Mouse (Mus musculus): ENCODE measurements around the gene Mrpl43. TPM values are rescaled to one million over a fixed set of nuclear protein-coding genes. Genes with fewer than 3 reads are reported as not detected.

Gene Mrpl43
- polyA plus RNA-seq, 1 experiment from 2014 or later = 60.2 TPM

DNA sequence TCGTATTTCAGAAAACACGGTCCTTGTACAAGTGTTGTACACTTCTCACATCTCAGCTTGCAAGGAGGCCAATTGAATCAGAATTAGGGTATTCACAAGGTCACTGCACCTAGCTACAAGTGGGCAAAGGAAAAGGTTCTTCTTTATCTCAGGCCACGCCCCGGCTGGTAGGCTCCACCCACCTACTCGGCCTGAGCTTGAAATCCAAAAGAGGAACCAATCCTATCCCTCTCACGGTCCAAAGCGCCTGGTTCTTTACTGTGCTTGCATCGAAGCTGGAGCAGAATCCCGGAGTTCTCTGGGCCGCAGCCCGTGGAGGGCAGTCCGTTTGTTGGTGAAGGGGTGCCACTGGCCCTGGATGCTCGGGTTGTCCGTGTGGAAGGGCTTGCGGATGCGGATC, 798 bp downstream of the Mrpl43 start, which contains the start of gene Twnk:
TSS of gene Twnk (plus strand) at position 220 of the 400 bp plus-strand sequence.
- H3K9ac ChIP-seq = peak within 1 kb of the TSS; percentile 85
- H3K4me2 ChIP-seq = peak within 1 kb of the TSS; percentile 88
- H3K9me3 ChIP-seq (replicated peaks) = no peaks in the 10 kb centered on the region
- peak within 1 kb of the TSS; percentile 87 for H3K27ac ChIP-seq
- H3K4me1 ChIP-seq (replicated peaks) = peaks cover 34% of the 10 kb centered on the region
- 9% methylated on average over 16 of the region's 16 CpGs for WGBS
- H3K4me3 ChIP-seq = peak within 1 kb of the TSS; percentile 97
- 0 out of 2 replicates have a peak, but pooled peaks have one; percentile 0 for ATAC-seq (replicated peaks; ENCODE audit: insufficient number of reproducible peaks, insufficient read depth, low FRiP score, low read depth)
- peaks cover 21% of the 10 kb centered on the region for H3K36me3 ChIP-seq
- no peaks in the 10 kb centered on the region for H3K27me3 ChIP-seq

DNA sequence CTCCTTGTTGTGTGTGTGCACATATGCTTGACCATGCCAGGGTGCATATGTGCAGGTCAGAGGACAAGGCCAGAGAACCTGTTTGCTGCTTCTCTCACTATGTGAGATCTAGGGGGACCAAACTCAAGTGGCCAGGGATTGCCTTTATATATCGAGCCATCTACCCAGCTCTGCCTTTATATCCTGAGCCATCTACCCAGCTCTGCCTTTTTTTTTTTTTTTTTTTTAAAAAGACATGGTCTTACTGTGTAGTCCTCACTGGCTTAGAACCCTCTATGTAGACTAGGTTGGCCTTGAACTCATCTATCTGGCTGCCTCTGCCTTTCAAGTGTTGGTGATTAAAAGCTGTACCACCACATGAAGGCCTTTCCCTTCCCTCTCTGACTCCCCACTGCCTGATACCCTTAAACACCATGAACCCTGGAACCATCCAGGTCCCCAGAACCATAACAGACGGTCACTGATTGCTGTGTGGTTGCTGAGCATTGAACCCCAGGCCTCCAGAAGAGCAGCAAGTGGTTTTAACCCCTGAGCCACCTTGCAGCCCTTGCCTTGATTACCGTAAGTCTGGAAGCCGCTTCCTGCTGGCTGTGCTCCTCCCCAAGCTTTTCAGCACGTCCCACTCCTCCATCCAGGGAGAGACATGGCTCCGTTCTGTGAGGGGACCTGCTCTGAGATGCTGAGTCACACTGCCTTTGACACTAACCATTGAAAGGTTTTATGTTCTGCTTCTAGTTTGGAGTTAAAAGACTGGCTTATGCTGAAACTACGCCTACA, 2.3 kb downstream of the Mrpl43 start:
- WGBS = 86% methylated on average over 7 of the region's 7 CpGs
- peaks cover 31% of the 10 kb centered on the region for H3K4me1 ChIP-seq (replicated peaks)
- H3K27ac ChIP-seq = no peak overlapping the region
- no peak overlapping the region for H3K4me2 ChIP-seq
- no peaks in the 10 kb centered on the region for H3K27me3 ChIP-seq
- no peak overlapping the region for H3K9ac ChIP-seq
- ATAC-seq (replicated peaks; ENCODE audit: insufficient number of reproducible peaks, insufficient read depth, low FRiP score, low read depth) = no peak
- H3K36me3 ChIP-seq = peaks cover 13% of the 10 kb centered on the region; the same call in 1 of the 2 replicates
- H3K4me3 ChIP-seq = no peak overlapping the region
- no peaks in the 10 kb centered on the region for H3K9me3 ChIP-seq (replicated peaks)

DNA sequence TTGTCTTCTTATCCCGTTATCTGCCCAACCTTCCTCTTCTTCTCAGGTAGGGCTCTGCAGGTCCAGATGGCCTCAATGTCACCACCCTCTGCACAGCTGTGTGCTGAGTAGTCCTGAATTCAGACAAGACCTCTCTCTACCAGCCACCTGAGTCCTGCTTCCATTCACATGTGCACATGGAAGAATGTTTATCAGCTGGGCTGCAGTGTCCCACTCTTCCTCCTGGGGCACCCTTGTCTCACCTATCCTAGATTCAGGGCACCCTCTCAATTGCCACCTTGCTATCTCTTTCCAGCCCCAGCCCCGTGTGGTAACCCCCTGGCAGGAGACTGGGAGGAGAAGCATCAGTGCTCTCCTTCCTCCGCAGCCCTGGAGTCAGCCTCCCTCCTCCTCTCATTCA, 3.9 kb downstream of the Mrpl43 start:
- no peak overlapping the region for H3K9ac ChIP-seq
- H3K4me2 ChIP-seq = no peak overlapping the region
- 61% methylated on average over 3 of the region's 3 CpGs for WGBS
- H3K9me3 ChIP-seq (replicated peaks) = no peaks in the 10 kb centered on the region
- no peak for ATAC-seq (replicated peaks; ENCODE audit: insufficient number of reproducible peaks, insufficient read depth, low FRiP score, low read depth)
- no peak overlapping the region for H3K4me3 ChIP-seq
- peaks cover 21% of the 10 kb centered on the region for H3K4me1 ChIP-seq (replicated peaks)
- H3K36me3 ChIP-seq = peaks cover 13% of the 10 kb centered on the region; the same call in 1 of the 2 replicates
- no peaks in the 10 kb centered on the region for H3K27me3 ChIP-seq
- H3K27ac ChIP-seq = no peak overlapping the region

DNA sequence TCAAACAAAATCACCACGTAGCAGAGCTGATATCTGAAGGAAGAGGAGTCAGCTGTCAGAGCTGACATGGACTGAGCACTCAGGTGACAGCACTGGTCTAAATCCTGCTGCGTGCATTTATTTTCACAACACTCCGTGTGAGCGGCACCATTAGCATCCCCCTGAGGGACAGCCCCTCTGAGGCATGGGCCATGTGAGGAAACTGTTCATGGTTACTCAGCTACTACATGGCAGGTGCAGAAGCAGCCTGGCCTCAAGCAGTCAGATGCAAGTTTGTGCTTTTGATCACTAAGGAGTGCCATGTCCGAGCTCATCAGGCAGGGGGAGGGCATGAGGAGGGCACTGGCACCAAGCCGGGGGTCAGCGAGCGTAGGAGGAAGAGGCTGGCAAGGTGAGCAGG, 6.6 kb downstream of the Mrpl43 start:
- no peak overlapping the region for H3K4me2 ChIP-seq
- peaks cover 5% of the 10 kb centered on the region for H3K4me1 ChIP-seq (replicated peaks)
- H3K9ac ChIP-seq = no peak overlapping the region
- WGBS = 80% methylated on average over 8 of the region's 8 CpGs
- H3K36me3 ChIP-seq = peaks cover 12% of the 10 kb centered on the region; the same call in 1 of the 2 replicates
- H3K4me3 ChIP-seq = no peak overlapping the region
- H3K9me3 ChIP-seq (replicated peaks) = no peaks in the 10 kb centered on the region
- no peak for ATAC-seq (replicated peaks; ENCODE audit: insufficient number of reproducible peaks, insufficient read depth, low FRiP score, low read depth)
- no peaks in the 10 kb centered on the region for H3K27me3 ChIP-seq
- H3K27ac ChIP-seq = no peak overlapping the region

DNA sequence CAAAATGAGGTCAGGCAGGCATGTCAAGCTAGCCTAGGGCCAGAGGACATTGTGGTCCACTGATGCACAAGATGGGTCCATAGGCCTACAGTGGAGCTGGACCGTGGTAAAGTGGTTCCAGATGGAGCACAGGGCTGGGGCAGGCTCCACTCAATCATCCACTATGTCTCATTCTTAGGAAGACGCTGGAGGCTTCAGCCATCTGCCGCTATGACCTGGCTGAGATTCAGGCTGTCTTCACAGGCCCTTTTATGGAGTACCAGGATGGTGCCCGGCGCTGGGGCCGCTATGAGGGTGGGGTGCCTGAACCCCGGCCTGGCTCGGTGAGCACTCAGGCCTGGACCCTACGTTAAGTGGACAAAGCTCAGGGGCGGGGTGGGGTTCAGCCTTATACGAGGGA, 8.5 kb downstream of the Mrpl43 start:
- Histone ChIP-seq H3K27me3 (no peaks in the 10 kb centered on the region), H3K4me1 (replicated peaks) (no peaks in the 10 kb centered on the region), H3K9ac (no peak overlapping the region), H3K27ac (no peak overlapping the region), H3K36me3 (no peaks in the 10 kb centered on the region), H3K4me2 (no peak overlapping the region), H3K4me3 (no peak overlapping the region), H3K9me3 (replicated peaks) (no peaks in the 10 kb centered on the region)
- 79% methylated on average over 11 of the region's 11 CpGs for WGBS
- ATAC-seq (replicated peaks; ENCODE audit: insufficient number of reproducible peaks, insufficient read depth, low FRiP score, low read depth) = no peak

DNA sequence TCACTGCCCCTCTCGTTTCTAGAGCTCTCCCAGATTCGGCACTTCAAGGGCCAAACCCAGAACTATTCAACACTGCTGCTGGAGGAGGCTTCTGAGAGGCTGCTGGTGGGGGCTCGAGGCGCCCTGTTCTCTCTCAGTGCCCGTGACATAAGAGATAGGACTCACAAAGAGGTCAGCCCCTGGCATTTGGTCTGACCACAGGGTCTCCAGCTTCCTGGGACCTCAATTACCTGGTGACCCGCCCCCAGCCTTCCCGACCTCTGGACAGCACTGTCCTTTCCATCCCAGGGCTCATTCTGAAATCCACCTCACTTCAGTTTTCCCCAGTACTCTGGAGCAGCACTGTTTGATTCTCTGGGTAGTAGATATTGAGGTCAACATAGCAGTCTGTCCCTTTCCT, 13.5 kb downstream of the Mrpl43 start:
- Histone ChIP-seq H3K4me3 (no peak overlapping the region), H3K9ac (no peak overlapping the region), H3K36me3 (no peaks in the 10 kb centered on the region), H3K4me2 (no peak overlapping the region), H3K4me1 (replicated peaks) (peaks cover 19% of the 10 kb centered on the region), H3K9me3 (replicated peaks) (no peaks in the 10 kb centered on the region), H3K27me3 (0 out of 2 replicates have a peak, but pooled peaks cover 3% of the 10 kb centered on the region), H3K27ac (no peak overlapping the region)
- no peak for ATAC-seq (replicated peaks; ENCODE audit: insufficient number of reproducible peaks, insufficient read depth, low FRiP score, low read depth)
- 46% methylated on average over 7 of the region's 7 CpGs for WGBS

DNA sequence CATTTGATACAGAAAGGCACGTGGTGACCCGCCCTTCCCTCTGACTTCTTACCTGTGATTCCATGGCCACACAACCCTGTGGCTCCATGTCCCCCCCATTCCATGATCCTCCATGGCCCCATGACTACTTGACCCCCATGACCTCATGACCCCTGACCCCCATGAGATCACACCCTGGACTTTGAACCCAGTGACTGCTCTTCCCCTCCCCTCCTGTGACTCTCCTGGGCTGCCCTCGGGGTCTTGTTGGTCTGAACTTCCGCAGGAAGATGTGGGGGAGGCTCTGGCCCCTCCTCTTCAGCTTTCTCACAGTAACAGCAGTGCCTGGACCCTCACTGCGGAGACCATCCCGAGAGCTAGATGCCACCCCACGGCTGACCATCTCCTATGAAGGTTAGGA, 14.0 kb downstream of the Mrpl43 start:
- Histone ChIP-seq H3K27me3 (0 out of 2 replicates have a peak, but pooled peaks cover 5% of the 10 kb centered on the region), H3K4me1 (replicated peaks) (peaks cover 19% of the 10 kb centered on the region), H3K9me3 (replicated peaks) (no peaks in the 10 kb centered on the region), H3K36me3 (no peaks in the 10 kb centered on the region), H3K27ac (no peak overlapping the region), H3K4me3 (no peak overlapping the region), H3K9ac (no peak overlapping the region), H3K4me2 (no peak overlapping the region)
- ATAC-seq (replicated peaks; ENCODE audit: insufficient number of reproducible peaks, insufficient read depth, low FRiP score, low read depth) = no peak
- 42% methylated on average over 7 of the region's 7 CpGs for WGBS

DNA sequence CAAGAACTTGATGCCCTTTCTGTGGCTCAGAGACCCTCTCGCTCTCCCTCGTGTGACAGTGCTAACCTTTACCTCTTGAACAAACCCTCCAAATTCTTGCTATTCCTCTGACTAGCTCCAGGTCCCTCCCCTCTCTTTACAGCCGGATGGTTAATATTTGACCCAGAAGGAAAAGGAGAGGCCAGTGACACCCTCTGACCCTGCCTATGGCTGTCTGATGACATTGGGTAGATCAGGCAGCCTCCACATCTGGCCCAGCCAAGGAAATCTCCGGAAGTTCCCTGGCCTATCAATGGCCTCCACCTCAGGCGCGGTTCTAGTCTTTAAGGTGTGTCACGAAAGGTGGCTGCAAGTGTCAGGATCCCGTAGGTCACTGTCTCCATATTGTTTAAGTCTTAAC, 15.2 kb downstream of the Mrpl43 start:
- Histone ChIP-seq H3K4me2 (no peak overlapping the region), H3K4me1 (replicated peaks) (peaks cover 19% of the 10 kb centered on the region), H3K27ac (no peak overlapping the region), H3K9ac (no peak overlapping the region), H3K27me3 (0 out of 2 replicates have a peak, but pooled peaks cover 9% of the 10 kb centered on the region), H3K36me3 (no peaks in the 10 kb centered on the region), H3K9me3 (replicated peaks) (no peaks in the 10 kb centered on the region), H3K4me3 (no peak overlapping the region)
- 81% methylated on average over 8 of the region's 8 CpGs for WGBS
- ATAC-seq (replicated peaks; ENCODE audit: insufficient number of reproducible peaks, insufficient read depth, low FRiP score, low read depth) = no peak

DNA sequence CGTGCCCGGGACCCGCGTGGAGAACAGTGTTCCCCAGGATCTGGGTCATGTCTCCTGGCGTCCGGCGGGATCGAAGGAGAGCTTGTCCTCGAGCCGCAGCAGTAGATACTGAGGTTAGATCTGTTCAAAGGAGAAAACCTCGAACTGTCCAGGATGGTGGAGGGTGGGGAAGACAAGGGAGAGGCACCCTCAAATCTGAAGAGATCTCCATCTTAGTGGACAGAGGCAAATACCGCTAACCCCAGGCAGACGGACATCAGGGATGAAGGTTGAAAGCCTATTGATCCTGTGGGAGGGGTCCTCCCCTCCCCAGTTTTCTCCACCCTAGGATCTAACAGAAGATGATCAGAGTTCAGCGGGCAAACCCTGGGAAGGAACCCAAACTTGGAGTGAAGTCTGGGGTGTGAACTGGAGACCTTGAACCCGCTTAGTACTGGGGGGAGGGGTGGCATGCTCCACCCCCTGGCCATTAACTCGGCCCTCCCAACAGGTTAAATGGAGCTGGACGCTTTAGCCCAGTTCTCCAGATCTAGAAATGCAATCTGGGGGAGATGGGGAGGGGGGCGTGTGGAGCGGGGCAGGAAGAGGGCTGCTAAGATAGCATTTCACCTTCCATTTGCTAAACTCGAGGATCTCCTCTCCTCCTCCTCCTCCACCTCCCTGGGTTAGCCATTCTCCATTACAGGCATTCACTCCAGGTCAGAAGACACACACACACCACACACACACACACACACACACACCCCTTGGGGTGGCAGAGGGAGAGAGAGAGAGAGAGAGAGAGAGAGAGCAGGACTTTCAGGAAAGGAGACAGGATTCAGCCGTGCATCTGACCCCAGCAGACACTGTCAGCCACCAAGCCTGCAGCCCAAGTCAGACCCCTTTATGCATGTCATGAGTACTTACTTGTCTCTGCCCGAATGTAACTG, 16.4 kb downstream of the Mrpl43 start:
- Histone ChIP-seq H3K4me1 (replicated peaks) (peaks cover 19% of the 10 kb centered on the region), H3K4me2 (peak overlapping the region; percentile 100), H3K36me3 (no peaks in the 10 kb centered on the region), H3K4me3 (peak overlapping the region; percentile 74), H3K27ac (no peak overlapping the region), H3K9me3 (replicated peaks) (no peaks in the 10 kb centered on the region), H3K9ac (peak overlapping the region; percentile 73), H3K27me3 (0 out of 2 replicates have a peak, but pooled peaks cover 9% of the 10 kb centered on the region)
- WGBS = 10% methylated on average over 22 of the region's 22 CpGs
- no peak for ATAC-seq (replicated peaks; ENCODE audit: insufficient number of reproducible peaks, insufficient read depth, low FRiP score, low read depth)

DNA sequence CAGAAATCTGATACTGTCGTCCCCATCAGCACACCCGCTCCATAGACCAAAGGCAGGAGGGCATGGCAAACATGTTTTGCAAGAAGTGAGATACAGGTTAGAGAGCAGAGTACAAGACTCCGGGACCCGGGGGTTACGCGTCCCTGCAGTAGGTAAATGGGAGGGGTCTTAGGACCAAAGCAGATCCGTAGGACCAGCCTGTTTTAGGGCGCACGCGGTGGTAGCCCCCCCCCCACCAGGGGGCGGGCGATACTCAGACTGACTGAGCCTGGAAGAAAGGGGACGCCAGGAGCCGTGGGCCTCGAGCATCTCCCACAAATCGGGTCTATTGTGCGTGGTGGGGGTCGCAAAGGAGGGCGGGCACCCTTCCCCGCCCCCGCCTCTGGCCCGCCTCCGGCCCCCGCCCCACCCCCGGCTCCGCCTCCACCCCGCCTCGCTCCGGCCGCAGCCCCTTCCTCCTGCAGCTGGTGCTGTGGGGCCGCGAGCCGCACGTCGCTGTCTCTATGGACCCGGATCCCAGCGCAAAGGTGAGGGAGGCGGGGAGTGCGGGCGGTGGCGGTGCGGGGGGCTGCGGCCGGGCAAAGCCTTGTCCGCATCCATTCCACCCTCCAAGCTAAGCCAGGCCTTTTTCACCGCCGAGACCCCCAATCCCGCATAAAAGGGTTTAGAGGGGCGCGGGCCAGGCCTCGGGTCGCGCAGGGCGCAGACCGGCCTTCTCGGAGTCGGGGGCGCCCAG, 17.2 kb downstream of the Mrpl43 start, which contains the start of gene Sema4g:
TSS of gene Sema4g (plus strand) at position 271 of the 736 bp plus-strand sequence.
- Histone ChIP-seq H3K9me3 (replicated peaks) (no peaks in the 10 kb centered on the region), H3K4me3 (peak within 1 kb of the TSS; percentile 74), H3K4me2 (peak within 1 kb of the TSS; percentile 100), H3K27ac (no peak within 1 kb of the TSS), H3K4me1 (replicated peaks) (peaks cover 19% of the 10 kb centered on the region), H3K27me3 (0 out of 2 replicates have a peak, but pooled peaks cover 9% of the 10 kb centered on the region), H3K9ac (peak within 1 kb of the TSS; percentile 73), H3K36me3 (no peaks in the 10 kb centered on the region)
- ATAC-seq (replicated peaks; ENCODE audit: insufficient number of reproducible peaks, insufficient read depth, low FRiP score, low read depth) = peak; percentile 76
- WGBS = under 1% methylated on average over 55 of the region's 58 CpGs
